Mouse (Mus musculus): ENCODE results near the gene Gm17783.

DNA sequence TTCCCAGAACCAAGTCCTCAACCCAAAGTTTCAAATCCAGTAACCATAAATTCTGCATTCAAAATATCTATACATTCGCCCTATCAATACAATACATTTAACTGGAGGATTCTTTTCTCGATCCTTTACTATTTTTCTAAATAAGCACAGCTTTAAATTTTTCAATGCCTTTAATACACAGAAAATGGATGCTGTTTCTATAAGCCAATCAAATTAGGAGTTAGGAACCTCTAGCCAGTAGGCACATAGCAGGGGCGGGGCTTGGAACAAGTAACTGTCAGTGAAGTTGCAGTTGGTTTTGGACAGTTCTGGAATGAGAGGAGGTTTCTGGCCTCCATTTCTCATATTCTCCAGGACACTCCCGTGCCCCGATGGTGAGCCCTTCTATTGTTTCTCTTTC lies 3.2 kb upstream of the Gm17783 start, which contains the start of gene Slc9c1:
- no peak for TF ChIP-seq CHD2 (IDR thresholded peaks at IDR 0.05; ENCODE audit: low read depth, low read length)
- TF ChIP-seq ZC3H11A (IDR thresholded peaks at IDR 0.05; ENCODE audit: borderline replicate concordance, low read depth, low read length), result no peak
- TF ChIP-seq MAFK (IDR thresholded peaks at IDR 0.05; ENCODE audit: insufficient read depth, low read depth, low read length), result no peak
